Mouse (Mus musculus) heart, adult 2 months (tissue): ENCODE data around the gene Csnk2a1.

Experiments
- CTCF ChIP-seq: fragments of 200-600 bp; IDR thresholded peaks from 2 replicates; pipeline ENCODE4 v1.8.1; 2022; ENCODE audit warnings: antibody characterized with exemption, mild to moderate bottlenecking, moderate library complexity
- EP300 ChIP-seq: fragments of 200-500 bp; IDR thresholded peaks from 2 replicates; pipeline ENCODE4 v1.6.1; 2011; ENCODE audit warnings: low read depth, low read length, control low read depth; ENCODE audit not compliant: insufficient read depth

- TF ChIP-seq EP300 (peak; percentile 79), CTCF (no peak)
Measured at GRCm38 (mm10) chr2:152327980-152328379, 101.3 kb downstream of the Csnk2a1 start.
